Mouse (Mus musculus) ovary, adult 18-20 months (tissue): Measurements from ENCODE around the gene Dpy19l1.

Experiments
- DNase-seq: peaks from one replicate; pipeline ENCODE4 v3.0.0; 2022; ENCODE audit warnings: low spot score, mixed read lengths

Gene Dpy19l1

DNA sequence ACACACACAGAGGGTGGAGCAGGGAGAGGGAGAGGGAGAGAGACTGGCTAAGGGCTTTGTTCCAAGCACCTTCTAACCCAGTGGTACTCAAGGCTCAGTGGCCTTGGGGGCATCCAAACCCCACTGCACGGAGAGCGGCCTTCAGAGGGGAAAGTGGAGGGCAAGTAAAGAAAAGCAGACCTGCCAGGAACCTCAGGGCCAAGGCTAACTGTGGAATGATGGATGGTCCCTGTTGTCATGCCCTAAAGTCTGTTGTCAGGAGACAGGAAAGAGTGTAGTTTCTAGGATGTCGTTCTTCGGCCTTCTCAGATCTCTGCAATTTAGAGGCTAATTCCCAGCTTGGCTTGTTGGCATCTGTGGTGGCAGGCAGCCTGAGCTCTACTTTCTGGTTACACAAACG is 32.8 kb downstream of the Dpy19l1 start:
- peak; percentile 29 for DNase-seq

DNA sequence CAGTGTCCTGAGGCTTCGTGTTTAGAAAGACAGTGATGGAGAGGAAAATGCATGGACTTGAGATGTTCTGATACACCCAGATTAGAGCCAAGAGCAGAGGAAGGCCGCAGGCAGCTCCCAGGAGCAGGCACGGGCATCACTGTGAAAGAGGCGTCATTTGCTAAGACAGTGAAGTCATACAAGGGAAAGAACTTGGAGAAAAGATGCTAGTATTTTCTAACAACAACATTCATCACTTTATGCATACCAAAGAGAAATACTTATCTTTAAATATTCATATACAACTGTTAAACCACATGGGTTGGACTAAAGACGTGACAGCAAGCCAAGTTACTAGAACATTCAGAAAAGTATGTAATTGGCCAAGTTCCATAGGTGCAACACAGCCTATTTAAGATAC is 35.8 kb downstream of the Dpy19l1 start:
- DNase-seq = no peak

DNA sequence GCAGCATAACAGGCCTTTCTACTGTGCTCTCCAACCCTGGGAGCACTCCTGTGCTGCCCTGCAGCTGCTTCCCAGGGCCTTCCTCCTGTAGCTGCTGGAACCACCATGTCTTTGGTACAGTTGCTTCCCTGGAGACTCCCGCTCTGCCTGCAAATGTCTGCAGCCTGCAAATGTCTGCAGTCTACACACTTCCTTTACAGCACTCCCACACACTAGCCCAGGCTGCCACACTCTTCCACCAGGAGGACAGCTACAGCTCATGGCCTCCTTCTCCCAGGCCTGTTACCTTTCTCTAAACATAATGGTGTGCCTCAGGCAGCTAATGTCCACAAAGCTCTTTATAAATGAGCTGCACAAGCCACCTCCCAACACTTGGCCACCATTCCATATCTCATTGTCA is 36.3 kb downstream of the Dpy19l1 start:
- no peak for DNase-seq

DNA sequence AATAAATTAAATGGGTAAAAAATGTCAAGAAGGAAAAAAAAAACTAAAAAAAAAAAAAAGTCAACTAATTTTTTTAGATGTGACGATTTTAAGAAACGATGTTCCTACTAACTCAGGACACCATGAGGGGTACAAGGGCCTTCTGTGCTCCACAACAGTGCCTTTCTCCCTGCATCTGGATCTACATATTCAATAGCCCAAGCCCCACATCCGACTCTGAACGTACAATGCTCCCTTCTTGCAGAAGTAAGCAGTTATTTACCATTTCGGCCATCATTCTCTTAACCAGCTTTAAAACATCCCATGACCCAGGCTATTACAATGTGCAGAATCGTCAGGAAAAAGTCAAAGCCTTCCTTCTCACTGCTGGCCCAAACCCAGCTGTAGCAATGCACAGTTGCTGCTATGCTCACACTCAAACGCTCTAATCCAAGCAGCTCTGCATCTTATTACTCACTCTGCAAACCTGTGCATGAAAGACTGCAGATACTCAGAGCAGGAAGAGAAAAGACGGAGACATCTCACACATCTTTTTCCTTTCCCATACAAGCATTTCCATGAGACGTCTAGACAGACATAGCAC is 41.5 kb downstream of the Dpy19l1 start:
- DNase-seq = no peak

DNA sequence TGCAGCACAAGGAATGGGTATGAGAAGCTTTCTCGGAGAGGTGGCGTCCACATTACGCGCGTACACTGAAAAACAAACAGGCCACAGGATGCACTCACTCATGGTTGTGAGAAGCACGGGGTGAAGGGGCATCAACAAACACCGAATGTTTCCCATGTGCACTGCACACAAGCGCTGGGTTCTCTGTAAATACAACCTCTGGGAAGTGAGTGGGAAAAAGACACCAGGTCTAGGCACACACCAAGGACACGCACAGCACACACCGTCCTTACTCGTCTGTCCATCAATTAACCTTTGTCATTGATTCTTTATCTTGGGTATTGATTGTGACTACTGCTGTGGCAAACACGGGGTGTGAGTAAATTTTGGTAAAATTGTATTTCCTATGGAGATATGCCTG is 49.1 kb downstream of the Dpy19l1 start:
- no peak for DNase-seq

DNA sequence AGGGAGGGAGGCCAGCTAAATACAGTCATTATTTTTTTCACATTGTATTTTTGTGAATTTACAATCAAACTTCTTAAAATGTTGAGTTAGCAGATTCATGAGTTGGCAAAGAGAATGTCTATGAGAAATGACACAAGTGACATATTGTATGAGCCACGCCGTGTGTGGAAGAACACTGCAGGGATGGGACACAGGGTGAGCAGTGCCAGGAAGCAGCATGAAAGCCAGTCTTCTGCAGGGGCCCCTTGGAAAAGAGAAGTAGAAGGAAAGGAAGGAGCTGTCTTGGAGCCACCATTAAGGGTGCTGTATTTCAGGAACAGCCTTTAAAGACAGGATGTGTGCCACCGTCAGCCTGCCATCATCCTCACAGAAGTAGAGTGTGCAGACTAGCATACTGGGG is 52.0 kb downstream of the Dpy19l1 start:
- DNase-seq = no peak

DNA sequence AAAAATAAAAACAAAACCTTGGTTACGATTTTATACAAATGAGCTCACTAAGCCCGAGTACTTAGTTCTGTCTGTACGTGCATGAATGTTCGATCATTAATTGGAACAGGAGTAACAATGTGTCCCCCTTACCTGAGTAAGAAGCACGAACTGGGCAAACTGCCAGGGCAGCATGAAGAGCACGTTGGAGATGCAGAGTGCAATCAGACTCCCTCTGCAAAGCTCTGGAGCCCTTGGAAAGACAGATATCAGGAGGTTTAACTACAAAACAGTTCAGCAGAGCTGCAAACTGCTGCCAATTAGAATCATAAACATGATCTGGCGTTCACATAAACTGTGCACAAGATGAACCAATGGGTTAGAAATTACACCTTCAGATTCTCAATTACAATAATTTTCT is 52.4 kb downstream of the Dpy19l1 start:
- DNase-seq = no peak

DNA sequence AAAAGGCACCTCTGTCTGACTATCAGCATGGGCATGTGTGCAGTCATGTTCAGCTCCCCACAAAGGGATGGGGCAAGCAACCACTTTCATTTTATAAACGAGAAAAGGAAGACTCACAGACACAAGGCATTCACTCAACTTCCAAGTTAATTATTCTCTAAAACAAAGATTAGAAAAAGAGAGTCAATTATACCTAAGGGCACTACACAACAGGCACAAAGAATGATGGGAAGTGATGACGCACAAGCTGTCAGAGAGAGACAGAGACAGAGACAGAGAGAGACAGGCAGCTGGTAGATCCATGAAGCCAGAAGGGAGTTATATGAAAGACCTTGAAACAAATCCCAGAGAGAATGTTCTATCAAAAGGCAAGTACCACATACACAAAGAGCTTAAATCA is 68.0 kb downstream of the Dpy19l1 start:
- DNase-seq = no peak

DNA sequence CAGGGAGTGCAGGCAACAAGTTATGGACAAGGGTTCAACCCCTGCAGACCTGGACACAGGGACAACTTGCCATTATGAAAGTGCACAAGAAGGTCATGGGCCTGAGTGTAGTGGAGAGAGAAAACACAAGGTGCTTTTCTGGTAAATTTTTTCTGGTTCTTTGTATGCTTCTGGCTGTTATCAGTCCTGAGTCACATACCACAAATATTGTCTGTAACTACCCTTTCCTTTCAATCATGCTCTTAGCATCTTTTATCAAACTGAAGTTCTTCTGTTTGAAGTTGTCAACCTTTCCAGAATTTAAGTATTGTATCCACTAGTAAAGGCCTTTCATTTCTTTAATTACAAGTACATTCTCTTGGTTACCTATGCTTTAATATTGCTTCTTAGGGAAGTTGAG is 73.2 kb downstream of the Dpy19l1 start:
- DNase-seq = no peak

DNA sequence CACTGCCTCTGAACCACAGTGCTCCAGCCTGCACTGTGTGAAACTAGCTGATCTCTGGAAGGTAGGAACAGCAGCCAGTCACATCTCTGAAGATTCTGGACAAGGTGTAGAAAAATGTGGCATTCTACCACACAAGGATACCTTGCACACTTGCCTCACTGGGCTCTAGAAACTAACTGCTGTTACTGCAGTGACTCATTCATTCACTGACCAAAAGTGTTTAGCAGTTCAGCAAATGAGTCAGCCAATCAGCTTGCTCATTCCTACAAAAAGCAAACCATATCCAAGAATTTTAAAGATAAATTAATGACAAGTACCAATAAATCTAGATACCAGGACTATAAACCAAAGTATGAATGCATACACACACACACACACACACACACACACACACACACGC is 77.3 kb downstream of the Dpy19l1 start:
- no peak for DNase-seq

DNA sequence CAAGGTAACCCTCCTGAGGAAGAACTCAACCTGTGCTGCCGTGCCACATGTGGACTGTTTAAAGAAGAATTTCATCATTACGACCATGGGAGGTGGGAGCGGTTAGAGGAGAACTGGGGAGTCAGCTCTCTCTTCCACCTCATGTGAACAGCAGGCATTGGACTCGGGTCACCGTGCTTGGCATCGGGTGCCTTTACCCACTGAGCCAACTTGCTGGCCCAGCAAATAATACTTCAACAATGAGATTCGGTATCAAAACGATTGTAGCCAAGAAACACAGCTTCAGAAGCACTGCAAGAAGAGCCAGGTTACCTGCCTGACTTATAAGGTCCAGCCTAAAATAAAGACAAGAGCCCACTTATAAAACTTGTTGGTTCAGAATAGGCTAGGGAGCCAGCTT is 79.7 kb downstream of the Dpy19l1 start:
- DNase-seq = no peak

DNA sequence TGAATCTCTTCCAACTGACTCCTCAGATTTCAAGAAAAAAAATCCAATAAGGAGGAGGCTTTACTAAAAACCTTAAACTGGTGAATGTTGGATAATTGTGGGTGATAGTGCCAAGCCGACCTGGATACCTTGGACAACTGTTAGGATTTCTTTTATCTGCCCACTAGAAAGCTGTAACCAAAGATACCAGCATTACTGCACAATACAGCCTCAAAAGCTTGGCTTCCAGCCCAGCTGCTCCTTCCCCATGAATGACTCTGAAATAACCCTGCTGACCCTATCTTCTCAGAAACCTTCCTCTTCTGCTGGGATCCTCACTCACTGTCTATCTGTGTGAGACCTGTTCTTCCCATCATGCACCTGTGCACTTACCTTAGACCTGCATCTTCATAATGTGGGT is 81.1 kb downstream of the Dpy19l1 start:
- no peak for DNase-seq

DNA sequence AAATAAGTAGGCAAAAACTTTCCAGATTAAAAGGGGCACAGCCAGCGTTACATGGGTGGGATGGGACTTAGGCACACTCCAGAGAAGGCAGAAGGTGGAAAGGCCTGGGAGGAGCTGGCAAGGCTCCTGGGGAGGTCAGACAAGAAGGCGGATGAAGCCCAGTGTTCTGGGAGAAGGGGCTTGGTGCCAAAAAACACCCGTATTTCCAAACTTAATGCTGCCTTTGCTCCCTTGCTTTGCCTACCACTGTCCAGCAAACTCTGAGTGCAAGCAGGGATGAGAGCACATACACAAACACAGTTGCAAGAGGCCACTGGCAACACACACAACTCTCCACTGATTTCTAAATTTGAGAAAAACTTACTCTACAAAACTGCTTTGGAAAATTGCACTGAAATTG is 81.7 kb downstream of the Dpy19l1 start:
- DNase-seq = no peak

DNA sequence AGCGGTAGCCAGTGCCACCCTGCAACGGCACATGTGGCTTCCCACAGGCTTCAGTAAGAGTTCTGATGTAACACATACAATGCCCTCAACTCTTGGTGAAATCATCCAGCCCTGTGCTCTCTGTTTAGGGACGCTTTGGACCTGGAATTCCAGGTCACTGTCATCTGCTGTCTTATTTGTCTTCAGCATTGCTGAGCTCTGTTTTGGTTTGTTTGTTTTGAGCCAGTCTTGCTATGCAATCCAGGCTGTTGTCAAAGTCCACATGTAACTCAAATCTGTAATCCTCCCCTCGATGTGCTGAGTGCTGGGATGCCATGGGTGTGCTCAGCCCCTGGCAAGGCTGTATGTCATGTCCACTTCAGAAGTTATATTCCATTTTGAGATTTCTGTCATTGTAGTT is 82.8 kb downstream of the Dpy19l1 start:
- no peak for DNase-seq

DNA sequence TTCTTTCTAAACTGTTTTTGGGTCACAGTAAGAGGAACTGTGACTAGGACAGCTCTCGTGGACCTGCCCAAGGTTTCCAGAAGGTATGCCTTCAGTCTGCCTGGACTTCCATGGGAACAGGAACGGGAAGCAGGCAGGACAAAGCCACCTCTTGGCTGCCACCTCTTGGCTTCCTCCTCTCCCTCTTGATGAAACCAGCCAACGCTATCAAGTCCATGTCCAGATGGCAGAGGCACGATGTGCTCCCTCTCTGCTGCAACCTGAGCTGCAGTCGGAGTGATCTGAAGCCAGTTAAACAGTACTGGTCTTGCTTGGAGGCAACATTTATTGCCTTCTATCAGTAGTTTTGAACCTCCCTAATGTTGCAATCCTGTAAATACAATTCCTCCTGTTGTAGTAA is 84.7 kb downstream of the Dpy19l1 start:
- DNase-seq = no peak

DNA sequence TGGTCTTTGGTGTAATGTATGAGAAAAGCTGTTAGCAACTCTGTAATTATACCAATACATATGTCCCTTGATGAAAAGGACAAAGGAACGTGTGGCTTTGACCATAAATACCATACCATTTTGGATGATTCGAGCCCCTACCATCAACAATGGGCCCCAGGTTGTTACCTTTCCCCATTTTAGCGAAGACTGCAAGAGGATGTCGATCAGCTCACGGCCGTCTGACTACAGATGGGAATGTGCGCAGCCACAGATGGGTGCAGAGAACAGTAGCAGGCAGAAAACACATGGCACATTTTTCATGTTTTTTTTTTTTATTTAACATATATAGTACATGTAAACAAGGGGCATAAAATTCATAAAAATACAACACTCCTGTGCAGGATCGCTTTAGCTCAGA is 91.5 kb downstream of the Dpy19l1 start:
- no peak for DNase-seq

DNA sequence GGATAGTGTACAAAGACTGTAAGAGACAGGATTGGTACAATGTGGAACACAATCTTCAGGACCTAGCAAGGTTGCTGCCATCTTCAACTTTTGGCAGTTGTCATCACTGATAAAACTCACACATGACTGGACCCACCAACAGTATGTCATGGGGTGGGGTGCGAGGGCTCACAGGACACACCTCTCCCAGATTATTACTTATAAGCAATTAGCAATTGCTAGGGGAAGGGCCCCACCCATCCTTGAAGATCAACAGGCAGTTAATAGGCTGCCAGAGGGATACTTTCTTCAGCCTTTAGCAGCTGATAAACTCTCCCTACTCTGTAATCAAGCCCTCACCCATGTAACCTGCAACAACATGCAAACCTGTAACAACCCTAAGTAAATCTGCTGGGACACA is 92.5 kb downstream of the Dpy19l1 start:
- DNase-seq = no peak

DNA sequence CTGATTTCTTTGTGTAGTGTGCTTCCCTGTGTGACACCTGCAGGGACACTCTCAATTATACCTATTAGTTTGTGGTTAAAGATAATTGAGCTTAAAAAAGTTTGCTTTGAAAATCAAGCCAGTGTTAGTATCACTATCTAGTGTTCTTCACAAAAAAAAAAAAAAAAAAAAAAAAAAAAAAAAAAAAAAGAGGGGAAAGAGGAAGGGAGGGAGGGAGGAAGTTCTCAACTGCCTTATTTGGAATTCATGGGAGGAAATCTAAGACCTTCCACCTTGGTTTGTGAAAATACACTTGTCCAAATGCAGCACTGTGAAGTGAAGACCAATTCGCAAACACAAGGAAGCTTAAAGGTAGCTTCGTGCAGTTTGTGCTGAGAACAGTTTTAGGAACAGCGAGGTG is 94.9 kb downstream of the Dpy19l1 start:
- DNase-seq = no peak

DNA sequence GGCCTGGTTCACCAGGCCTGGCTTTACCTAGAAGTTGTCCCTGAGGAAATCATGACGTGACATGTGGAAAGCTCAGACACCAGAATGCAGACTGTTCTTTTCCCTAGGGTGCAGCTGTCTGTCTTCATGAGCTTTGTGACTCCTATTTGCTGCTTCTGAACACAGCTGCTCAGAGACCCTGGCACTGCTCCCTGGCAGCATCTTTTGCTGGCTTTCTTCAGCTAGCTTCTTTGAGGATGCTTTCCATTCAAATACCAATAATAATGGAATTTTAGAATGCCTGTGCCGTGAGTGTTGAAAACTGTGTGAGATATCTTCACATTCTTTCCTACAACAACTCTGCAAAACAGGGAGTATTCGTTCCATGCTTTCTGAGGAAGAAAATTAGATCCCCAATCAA is 108.8 kb downstream of the Dpy19l1 start:
- no peak for DNase-seq

DNA sequence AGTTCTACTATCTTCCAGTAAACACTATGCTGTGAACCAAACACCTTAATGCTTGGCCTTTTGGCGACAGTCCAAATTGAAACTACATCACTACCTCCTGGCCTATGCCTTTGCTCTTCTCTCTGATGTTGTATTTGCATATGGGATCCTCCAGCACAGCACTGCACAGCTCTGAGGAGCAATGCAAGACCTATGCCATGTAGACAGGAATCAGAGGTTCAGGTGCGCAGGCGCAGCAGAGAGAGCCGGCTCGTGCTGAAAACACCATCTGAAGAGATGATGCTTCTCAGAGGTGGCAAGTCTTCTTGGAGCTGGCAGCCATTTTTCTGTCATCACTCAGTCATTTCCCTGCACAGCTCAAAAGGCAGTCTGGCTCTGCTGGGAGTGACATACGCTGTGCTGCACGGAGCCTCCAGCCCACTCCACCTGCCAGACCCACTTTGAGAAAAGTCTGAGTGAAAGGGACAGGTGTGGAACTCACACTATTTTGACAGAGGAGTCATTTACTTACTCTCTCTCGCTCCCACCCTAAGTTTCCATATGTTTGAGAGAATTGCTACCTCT is 112.1 kb downstream of the Dpy19l1 start:
- DNase-seq = no peak

DNA sequence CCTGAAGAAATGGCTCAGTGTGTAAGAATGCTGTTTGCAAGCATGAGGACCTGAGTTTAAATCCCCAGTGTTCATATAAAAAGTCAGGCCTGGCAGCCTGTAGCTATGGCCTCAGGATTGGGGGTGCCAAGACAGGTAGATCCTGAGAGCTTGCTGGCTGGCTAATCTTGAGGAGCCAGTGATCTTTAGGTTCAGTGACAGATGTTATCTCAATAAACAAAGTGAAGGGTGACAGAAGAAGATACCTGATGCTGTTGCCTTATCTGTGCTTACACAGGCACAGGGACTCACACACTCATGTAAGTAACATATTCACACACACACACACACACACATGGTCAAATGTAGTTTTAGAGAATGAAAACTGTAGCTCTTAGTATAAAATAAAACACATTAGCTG is 115.7 kb downstream of the Dpy19l1 start:
- no peak for DNase-seq

DNA sequence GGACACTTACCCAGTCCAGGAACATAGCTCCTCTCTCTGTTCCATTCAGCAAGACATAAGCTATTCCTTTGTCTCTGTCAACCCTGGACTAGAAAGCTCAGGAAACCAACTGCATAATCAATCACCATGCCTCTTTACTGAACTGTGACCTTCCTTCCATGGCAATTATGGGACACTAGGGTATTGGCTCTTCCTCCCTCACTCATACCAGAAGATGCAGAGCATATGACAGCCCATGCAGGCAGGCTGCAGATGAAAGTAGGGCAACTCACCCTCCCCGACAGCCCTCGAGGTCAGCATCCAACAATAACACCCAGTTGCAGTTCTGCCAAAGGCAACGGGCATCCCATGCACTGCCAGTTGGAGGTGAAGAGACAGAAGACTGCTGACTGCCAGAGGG is 123.6 kb downstream of the Dpy19l1 start:
- DNase-seq = no peak

DNA sequence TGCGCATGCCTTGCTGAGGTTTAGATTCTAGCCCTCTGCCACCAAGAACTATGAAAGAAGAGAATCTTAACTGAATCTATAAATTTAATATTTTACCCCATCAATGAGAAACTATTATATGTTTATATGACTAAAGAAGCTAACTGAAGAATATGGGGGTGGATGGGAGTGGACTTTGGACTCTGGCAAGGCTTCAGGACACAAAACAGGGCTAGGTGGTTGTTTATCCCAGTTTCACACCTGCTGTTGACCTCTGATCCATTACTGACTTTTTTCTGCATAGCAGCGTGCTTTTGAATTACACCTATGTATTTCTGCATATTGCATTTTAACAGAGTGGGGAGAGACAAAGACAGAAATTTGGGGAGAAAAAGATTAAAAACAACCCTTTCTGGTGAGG is 124.1 kb downstream of the Dpy19l1 start:
- no peak for DNase-seq
